Mouse (Mus musculus) liver, embryonic 14.5 days (tissue): ENCODE measurements around the gene Ifngr2. TPM values are rescaled to one million over a fixed set of nuclear protein-coding genes. Genes with fewer than 3 reads are reported as not detected.

Experiments
- ATAC-seq: fragments of 200-750 bp; cut with Nextera tagmentation; 2 replicates; pipeline ENCODE4 v1.8.0; 2017; ENCODE audit warnings: moderate number of reproducible peaks, mild to moderate bottlenecking, moderate library complexity; ENCODE audit not compliant: insufficient read depth
- DNase-seq, 3 experiments: peaks; one replicate each; pipeline ENCODE4 v3.0.0-alpha.2; 2012 to 2013; ENCODE audit warnings: low read depth in 3 of 3, low spot score in 3 of 3
- H3K27ac ChIP-seq: fragments of 300-500 bp; sonication (generic); 2 replicates; pipeline ENCODE4 v1.5.1; 2014; ENCODE audit warnings: moderate library complexity, mild to moderate bottlenecking, control low read depth, inconsistent platforms
- H3K27me3 ChIP-seq: fragments of 300-500 bp; sonication (generic); 2 replicates; pipeline ENCODE4 v1.6.1; 2014; ENCODE audit warnings: mild to moderate bottlenecking, low read length, moderate library complexity; ENCODE audit not compliant: control insufficient read depth, insufficient read depth
- H3K36me3 ChIP-seq: fragments of 300-500 bp; sonication (generic); replicated peaks from 2 replicates; pipeline ENCODE4 v1.6.1; 2014; ENCODE audit warnings: low read depth; ENCODE audit not compliant: control insufficient read depth, insufficient read depth
- H3K4me1 ChIP-seq, 2 experiments: fragments of 200-500 bp in 1 of 2; fragments of 300-500 bp in 1 of 2; sonication (generic) in 1 of 2; replicated peaks; 2 replicates each; pipeline ENCODE4 v1.6.1; 2012 to 2014; ENCODE audit warnings: antibody characterized with exemption in 1 of 2, inconsistent platforms in 1 of 2, low read length in 1 of 2; ENCODE audit not compliant: control insufficient read depth in 2 of 2, insufficient read depth in 2 of 2
- H3K4me2 ChIP-seq: fragments of 300-500 bp; sonication (generic); 2 replicates; pipeline ENCODE4 v1.6.1; 2014; ENCODE audit warnings: low read depth, mild to moderate bottlenecking, control low read depth, moderate library complexity
- H3K4me3 ChIP-seq, 2 experiments: fragments of 200-500 bp in 1 of 2; fragments of 300-500 bp in 1 of 2; sonication (generic) in 1 of 2; 2 replicates each; pipeline ENCODE4 v1.5.1; 2012 to 2014; ENCODE audit warnings: low read depth in 2 of 2, low read length in 2 of 2, mild to moderate bottlenecking in 2 of 2, control low read depth in 1 of 2, inconsistent platforms in 1 of 2, moderate library complexity in 1 of 2; ENCODE audit not compliant: insufficient read depth in 1 of 2
- H3K9ac ChIP-seq: fragments of 300-500 bp; sonication (generic); replicated peaks from 2 replicates; pipeline ENCODE4 v1.6.1; 2014; ENCODE audit warnings: mild to moderate bottlenecking, control low read depth, moderate library complexity
- H3K9me3 ChIP-seq: fragments of 300-500 bp; sonication (generic); 2 replicates; pipeline ENCODE4 v1.6.1; 2016; ENCODE audit warnings: low read length, mixed read lengths; ENCODE audit not compliant: control insufficient read depth
- CTCF ChIP-seq: IDR thresholded peaks from 2 replicates; pipeline ENCODE4 v1.5.1; 2016; ENCODE audit warnings: antibody characterized with exemption, low read depth, control low read depth
- EP300 ChIP-seq: IDR thresholded peaks from 2 replicates; pipeline ENCODE4 v1.6.1; 2016; ENCODE audit warnings: antibody characterized with exemption, low read depth
- WGBS: fragments of 180-500 bp; shearing (Covaris S2); extraction: QIAGEN DNeasy Blood & Tissue Kit; methylation state at CpG from one replicate; pipeline ENCODE4 v1.1.7; 2014; ENCODE audit not compliant: insufficient replicate concordance; 5-methylcytosine and 5-hydroxymethylcytosine counted together
- polyA plus RNA-seq, 2 experiments: library from polyadenylated mRNA; depleted of rRNA in 1 of 2; stranded (reverse) in 1 of 2; unstranded in 1 of 2; fragments of >200 nt; fragmentation: Nextera tagmentation in 1 of 2; extraction: Ambion mirVana in 1 of 2; gene quantifications; 2 replicates each; pipeline versions ENCODE4 v1.2.1 to v1.2.3; 2012 to 2014

Ifngr2 gene
- polyA plus RNA-seq, 2 experiments: 4.9 to 13.1 TPM

- Histone ChIP-seq H3K4me2 (no peak overlapping the region), H3K27ac (no peak overlapping the region), H3K9ac (no peak overlapping the region), H3K9me3 (no peaks in the 10 kb centered on the region), H3K27me3 (no peaks in the 10 kb centered on the region), H3K4me1 (peaks cover 13 to 15% of the 10 kb centered on the region in 2 experiments), H3K4me3 (no peak overlapping the region), H3K36me3 (peaks cover 5% of the 10 kb centered on the region)
- DNase-seq (no peak), ATAC-seq (peak; percentile 32; the same call in 1 of the 2 replicates)
- no peak for TF ChIP-seq CTCF
- TF ChIP-seq EP300: no peak
- 82% methylated on average over 38 of the region's 38 CpGs for WGBS
Measured at GRCm38 (mm10) chr16:91561541-91562457, 14.9 kb downstream of the Ifngr2 start.

- ATAC-seq: peak; percentile 61
- DNase-seq: no peak
- H3K36me3 ChIP-seq: peaks cover 5% of the 10 kb centered on the region
- no peak overlapping the region for H3K4me3 ChIP-seq
- H3K4me1 ChIP-seq: peaks cover 13 to 17% of the 10 kb centered on the region in 2 experiments
- peak overlapping the region; percentile 39 for H3K4me2 ChIP-seq
- TF ChIP-seq CTCF: no peak
- peak; percentile 37; the same call in 1 of the 2 replicates for TF ChIP-seq EP300
- H3K27me3 ChIP-seq: no peaks in the 10 kb centered on the region
- WGBS: 46% methylated on average over 4 of the region's 4 CpGs
- no peaks in the 10 kb centered on the region for H3K9me3 ChIP-seq
- peak overlapping the region; percentile 20; the same call in 1 of the 2 replicates for H3K27ac ChIP-seq
- no peak overlapping the region for H3K9ac ChIP-seq
Measured at GRCm38 (mm10) chr16:91564580-91565291, 17.9 kb downstream of the Ifngr2 start.

DNA sequence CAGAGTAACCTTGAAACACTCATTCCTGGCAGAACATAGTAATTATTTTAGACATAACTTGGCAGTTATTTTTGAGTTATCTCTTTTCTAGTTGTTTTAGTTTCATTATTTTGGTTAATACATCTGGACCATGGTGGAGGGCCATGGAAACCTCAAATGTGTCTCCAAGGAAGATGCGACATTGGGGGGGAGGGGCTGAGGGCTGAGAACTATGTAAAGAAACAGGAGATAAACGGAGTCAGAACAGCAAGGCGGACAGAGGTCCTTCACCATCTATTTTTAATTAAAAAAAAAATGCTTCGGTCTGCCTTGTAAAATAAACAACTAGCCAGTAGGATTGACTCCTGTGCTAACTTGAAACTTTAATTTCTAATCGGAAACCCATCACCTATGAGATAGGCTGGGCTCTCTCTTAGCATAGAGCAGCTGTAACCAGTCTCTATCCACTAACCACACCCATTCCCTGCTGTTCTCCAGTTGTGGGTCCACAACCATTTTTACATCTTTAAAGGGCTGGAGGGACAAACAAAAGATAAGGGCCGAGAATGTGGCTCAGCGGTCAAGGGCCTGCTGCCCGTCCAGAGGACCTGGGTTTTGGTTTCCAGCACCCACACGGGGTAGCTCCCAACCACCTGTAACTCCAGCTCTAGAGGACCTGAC, 18.6 kb downstream of the Ifngr2 start:
- DNase-seq (no peak), ATAC-seq (no peak)
- Histone ChIP-seq H3K4me1 (peaks cover 13 to 17% of the 10 kb centered on the region in 2 experiments), H3K27me3 (no peaks in the 10 kb centered on the region), H3K4me2 (peak overlapping the region; percentile 39), H3K9me3 (no peaks in the 10 kb centered on the region), H3K4me3 (no peak overlapping the region), H3K36me3 (peaks cover 5% of the 10 kb centered on the region), H3K27ac (peak overlapping the region; percentile 20; the same call in 1 of the 2 replicates), H3K9ac (no peak overlapping the region)
- 54% methylated on average over 9 of the region's 9 CpGs for WGBS
- TF ChIP-seq CTCF (no peak), EP300 (no peak)

- Histone ChIP-seq H3K36me3 (peaks cover 5% of the 10 kb centered on the region), H3K27ac (no peak overlapping the region), H3K27me3 (no peaks in the 10 kb centered on the region), H3K4me3 (no peak overlapping the region), H3K9ac (no peak overlapping the region), H3K4me1 (peaks cover 13 to 17% of the 10 kb centered on the region in 2 experiments), H3K4me2 (no peak overlapping the region), H3K9me3 (no peaks in the 10 kb centered on the region)
- ATAC-seq (no peak), DNase-seq (no peak)
- WGBS: 82% methylated on average over 7 of the region's 7 CpGs
- TF ChIP-seq CTCF (no peak), EP300 (no peak)
Measured at GRCm38 (mm10) chr16:91566002-91566401, 19.1 kb downstream of the Ifngr2 start.
